Comparison of ENCODE assay signal across 8 mouse cellular contexts in genomic region chr11:102392441-102393237, GRCm38 (mm10). TPM values are rescaled to one million over a fixed set of nuclear protein-coding genes. Genes with fewer than 3 reads are reported as not detected.
DNase-seq lines count a peak whose midpoint lies in the region; ATAC-seq and TF ChIP-seq lines count a peak whose summit lies in the region.

No protein-coding gene starts in this region.

- peak overlapping the region; percentile 47 for H3K4me3 ChIP-seq in kidney, embryonic 15.5 days (replicated peaks)
- H3K4me3 ChIP-seq in embryonic facial prominence, embryonic 10.5 days: peak overlapping the region; percentile 66
- H3K4me3 ChIP-seq in intestine, embryonic 14.5 days (ENCODE audit: low read depth, low read length): peak overlapping the region; percentile 39
- peak overlapping the region; percentile 1 for H3K4me3 ChIP-seq in myocyte

- H3K4me2 ChIP-seq in kidney, embryonic 15.5 days: peak overlapping the region; percentile 95
- H3K4me2 ChIP-seq in intestine, embryonic 14.5 days (ENCODE audit: low read length): peak overlapping the region; percentile 88
- no peak overlapping the region for H3K4me2 ChIP-seq in myocyte (ENCODE audit: low read depth)

- no peak overlapping the region for H3K9ac ChIP-seq in kidney, embryonic 15.5 days
- no peak overlapping the region for H3K9ac ChIP-seq in intestine, embryonic 14.5 days (ENCODE audit: low read length)

- no peak overlapping the region for H3K27ac ChIP-seq in kidney, embryonic 15.5 days
- H3K27ac ChIP-seq in embryonic facial prominence, embryonic 10.5 days (replicated peaks): peak overlapping the region; percentile 76
- H3K27ac ChIP-seq in intestine, embryonic 14.5 days (ENCODE audit: low read depth): 0 out of 2 replicates have a peak overlapping the region, but pooled peaks have one; percentile 27

- WGBS in kidney, embryonic 15.5 days: 22% methylated on average over 15 of the region's 15 CpGs
- 17% methylated on average over 15 of the region's 15 CpGs for WGBS in embryonic facial prominence, embryonic 10.5 days
- 16% methylated on average over 15 of the region's 15 CpGs for WGBS in intestine, embryonic 14.5 days

- H3K79me2 ChIP-seq in myocyte (ENCODE audit: control insufficient read depth, insufficient read depth): no peaks in the 10 kb centered on the region

- peaks cover 25% of the 10 kb centered on the region for H3K4me1 ChIP-seq in kidney, embryonic 15.5 days
- peaks cover 45% of the 10 kb centered on the region for H3K4me1 ChIP-seq in embryonic facial prominence, embryonic 10.5 days
- peaks cover 10% of the 10 kb centered on the region for H3K4me1 ChIP-seq in intestine, embryonic 14.5 days (replicated peaks; ENCODE audit: control insufficient read depth, insufficient read depth, low read length)

- peaks cover 44% of the 10 kb centered on the region for H3K27me3 ChIP-seq in kidney, embryonic 15.5 days
- peaks cover 40% of the 10 kb centered on the region for H3K27me3 ChIP-seq in embryonic facial prominence, embryonic 10.5 days (replicated peaks; ENCODE audit: low read depth, poor library complexity, severe bottlenecking)
- H3K27me3 ChIP-seq in intestine, embryonic 14.5 days (replicated peaks; ENCODE audit: control insufficient read depth, insufficient read depth, low read length): peaks cover 8% of the 10 kb centered on the region; the same call in 1 of the 2 replicates
- no peaks in the 10 kb centered on the region for H3K27me3 ChIP-seq in myocyte (ENCODE audit: control insufficient read depth, insufficient read depth, insufficient read length)

- H3K36me3 ChIP-seq in kidney, embryonic 15.5 days: no peaks in the 10 kb centered on the region
- no peaks in the 10 kb centered on the region for H3K36me3 ChIP-seq in embryonic facial prominence, embryonic 10.5 days (replicated peaks)
- no peaks in the 10 kb centered on the region for H3K36me3 ChIP-seq in intestine, embryonic 14.5 days (ENCODE audit: control insufficient read depth, insufficient read depth, low read length)
- no peaks in the 10 kb centered on the region for H3K36me3 ChIP-seq in myocyte (ENCODE audit: control insufficient read depth, insufficient read depth)

- no peak for TF ChIP-seq POLR2A in myocyte (IDR thresholded peaks at IDR 0.05; ENCODE audit: insufficient read length, low read depth)

- no peaks in the 10 kb centered on the region for H3K9me3 ChIP-seq in kidney, embryonic 15.5 days (replicated peaks)
- H3K9me3 ChIP-seq in embryonic facial prominence, embryonic 10.5 days: no peaks in the 10 kb centered on the region
- H3K9me3 ChIP-seq in intestine, embryonic 14.5 days (ENCODE audit: control insufficient read depth, low read length): no peaks in the 10 kb centered on the region

- no peak overlapping the region for H3ac ChIP-seq in myocyte (ENCODE audit: control insufficient read depth, insufficient read length)

- DNase-seq in kidney, adult 9 months: no peak
- DNase-seq in embryonic facial prominence, embryonic 10.5 days (ENCODE audit: low spot score): no peak
- no peak for DNase-seq in intestine, embryonic 14.5 days (ENCODE audit: low spot score)
- no peak for DNase-seq in left cerebral cortex, adult 8-10 months (ENCODE audit: low spot score in 2 of 2)
- DNase-seq in urinary bladder, postnatal 25 days (ENCODE audit: low spot score): no peak
- no peak for DNase-seq in right cerebral cortex, postnatal 36 days (ENCODE audit: low spot score in 2 of 2)

- peak; percentile 45; the same call in 1 of the 2 replicates for ATAC-seq in kidney, embryonic 15.5 days (replicated peaks; ENCODE audit: low FRiP score)
- ATAC-seq in intestine, embryonic 14.5 days (replicated peaks; ENCODE audit: low FRiP score, low TSS enrichment, low read depth): 0 out of 2 replicates have a peak, but pooled peaks have one; percentile 33

TF ChIP-seq in myocyte, 11 proteins besides CTCF, POLR2A, EP300 and RAD21:
- TF ChIP-seq USF1 (IDR thresholded peaks at IDR 0.05; ENCODE audit: low read depth) (no peak), SRF (IDR thresholded peaks at IDR 0.05; ENCODE audit: control insufficient read depth, insufficient read length, low read depth) (no peak), POLR2AphosphoS2 (IDR thresholded peaks at IDR 0.05; ENCODE audit: insufficient read length, low read depth) (no peak), MYOD1 (IDR thresholded peaks at IDR 0.05; ENCODE audit: control insufficient read depth in 1 of 3, insufficient read length in 2 of 3, low read depth in 2 of 3) (no peak), TCF3 (IDR thresholded peaks at IDR 0.05; ENCODE audit: insufficient read length, low read depth) (no peak), MAX (IDR thresholded peaks at IDR 0.05; ENCODE audit: low read depth) (no peak), CEBPB (IDR thresholded peaks at IDR 0.05; ENCODE audit: insufficient read depth, poor library complexity, severe bottlenecking) (no peak), TCF12 (IDR thresholded peaks at IDR 0.05; ENCODE audit: insufficient read depth, poor library complexity, severe bottlenecking) (no peak), REST (IDR thresholded peaks at IDR 0.05; ENCODE audit: insufficient read depth, insufficient read length) (no peak), MYOG (IDR thresholded peaks at IDR 0.05; ENCODE audit: control insufficient read depth in 1 of 3, insufficient read depth in 1 of 3, insufficient read length in 2 of 3, low read depth in 2 of 3) (no peak), E2F4 (IDR thresholded peaks at IDR 0.05; ENCODE audit: insufficient read depth) (no peak)

RNA-seq across cellular contexts. Expression of gene Rundc3a, which starts 0.6 kb away (rescaled TPM):
- 2.5 and 4.9 TPM in 2 replicates for polyA plus RNA-seq in kidney, embryonic 15.5 days (2015; fragmentation: Nextera tagmentation; extraction: Ambion mirVana)
- 10.0 and 11.9 TPM in 2 replicates for polyA plus RNA-seq in embryonic facial prominence, embryonic 10.5 days (2016; fragmentation: Nextera tagmentation; extraction: Ambion mirVana)
- 7.6 and 10.0 TPM in 2 replicates for polyA plus RNA-seq in intestine, embryonic 14.5 days (2014; fragmentation: Nextera tagmentation; extraction: Ambion mirVana)
- 10.3 TPM for polyA plus RNA-seq in myocyte (2012; fragmentation: generic; extraction: Trizol)
- total RNA-seq in left cerebral cortex, adult 8-10 months (2022): 100 to 1,000 TPM; 433 to 468 (median 439) TPM

RNA-seq across cellular contexts. Expression of gene Slc25a39, which starts 15.1 kb away (rescaled TPM):
- polyA plus RNA-seq in kidney, embryonic 15.5 days (2015; fragmentation: Nextera tagmentation; extraction: Ambion mirVana): 271 and 298 TPM in 2 replicates
- polyA plus RNA-seq in embryonic facial prominence, embryonic 10.5 days (2016; fragmentation: Nextera tagmentation; extraction: Ambion mirVana): 229 and 241 TPM in 2 replicates
- 281 and 296 TPM in 2 replicates for polyA plus RNA-seq in intestine, embryonic 14.5 days (2014; fragmentation: Nextera tagmentation; extraction: Ambion mirVana)
- 274 TPM for polyA plus RNA-seq in myocyte (2012; fragmentation: generic; extraction: Trizol)
- 10 to 100 TPM; 64.1 to 75.4 (median 68.9) TPM for total RNA-seq in left cerebral cortex, adult 8-10 months (2022)

RNA-seq across cellular contexts. Expression of gene Slc4a1, which starts 26.6 kb away (rescaled TPM):
- 12.8 and 20.2 TPM in 2 replicates for polyA plus RNA-seq in kidney, embryonic 15.5 days (2015; fragmentation: Nextera tagmentation; extraction: Ambion mirVana)
- polyA plus RNA-seq in embryonic facial prominence, embryonic 10.5 days (2016; fragmentation: Nextera tagmentation; extraction: Ambion mirVana): 29.7 and 33.8 TPM in 2 replicates
- 1.8 and 2.8 TPM in 2 replicates for polyA plus RNA-seq in intestine, embryonic 14.5 days (2014; fragmentation: Nextera tagmentation; extraction: Ambion mirVana)
- not detected for polyA plus RNA-seq in myocyte (2012; fragmentation: generic; extraction: Trizol)
- under 1 TPM in 3 of 4 experiments, not detected in 1; 0.08 to 0.41 (median 0.24) TPM for total RNA-seq in left cerebral cortex, adult 8-10 months (2022)

RNA-seq across cellular contexts. Expression of gene Grn, which starts 37.5 kb away (rescaled TPM):
- polyA plus RNA-seq in kidney, embryonic 15.5 days (2015; fragmentation: Nextera tagmentation; extraction: Ambion mirVana): 151 and 172 TPM in 2 replicates
- 79.4 and 87.3 TPM in 2 replicates for polyA plus RNA-seq in embryonic facial prominence, embryonic 10.5 days (2016; fragmentation: Nextera tagmentation; extraction: Ambion mirVana)
- 115 and 116 TPM in 2 replicates for polyA plus RNA-seq in intestine, embryonic 14.5 days (2014; fragmentation: Nextera tagmentation; extraction: Ambion mirVana)
- 174 TPM for polyA plus RNA-seq in myocyte (2012; fragmentation: generic; extraction: Trizol)
- 100 to 1,000 TPM in 2 of 4 experiments, 10 to 100 TPM in 2; 51.6 to 142 (median 80.2) TPM for total RNA-seq in left cerebral cortex, adult 8-10 months (2022)

RNA-seq across cellular contexts. Expression of gene Fam171a2, which starts 54.8 kb away (rescaled TPM):
- 6.9 and 7.1 TPM in 2 replicates for polyA plus RNA-seq in kidney, embryonic 15.5 days (2015; fragmentation: Nextera tagmentation; extraction: Ambion mirVana)
- 3.4 and 3.7 TPM in 2 replicates for polyA plus RNA-seq in embryonic facial prominence, embryonic 10.5 days (2016; fragmentation: Nextera tagmentation; extraction: Ambion mirVana)
- 4.5 and 4.7 TPM in 2 replicates for polyA plus RNA-seq in intestine, embryonic 14.5 days (2014; fragmentation: Nextera tagmentation; extraction: Ambion mirVana)
- 162 TPM for polyA plus RNA-seq in myocyte (2012; fragmentation: generic; extraction: Trizol)
- 100 to 1,000 TPM in 2 of 4 experiments, 10 to 100 TPM in 2; 88.3 to 104 (median 96.8) TPM for total RNA-seq in left cerebral cortex, adult 8-10 months (2022)

Comparison
In these comparisons a context has a peak if more than half of its experiments do, and no peak if none do; other contexts are left out.
1. H3K4me3 ChIP-seq: peak in every context shown above with its lines; median percentile 66 in embryonic facial prominence, embryonic 10.5 days; 47 in kidney, embryonic 15.5 days; 39 in intestine, embryonic 14.5 days; 1 in myocyte.